Mouse (Mus musculus) C2C12 (cell line): Measurements from ENCODE around the gene Klk10.

Source experiments
- CEBPB ChIP-seq: IDR thresholded peaks from one replicate; pipeline ENCODE4 v1.6.1; 2011; ENCODE audit warnings: low read depth, mild to moderate bottlenecking, control low read depth, moderate library complexity
- CTCF ChIP-seq: IDR thresholded peaks from one replicate; pipeline ENCODE4 v1.5.1; 2011; ENCODE audit not compliant: control insufficient read depth, insufficient read depth, insufficient read length
- MAX ChIP-seq: IDR thresholded peaks from one replicate; pipeline ENCODE4 v1.6.1; 2011; ENCODE audit warnings: mild to moderate bottlenecking, control low read depth

DNA sequence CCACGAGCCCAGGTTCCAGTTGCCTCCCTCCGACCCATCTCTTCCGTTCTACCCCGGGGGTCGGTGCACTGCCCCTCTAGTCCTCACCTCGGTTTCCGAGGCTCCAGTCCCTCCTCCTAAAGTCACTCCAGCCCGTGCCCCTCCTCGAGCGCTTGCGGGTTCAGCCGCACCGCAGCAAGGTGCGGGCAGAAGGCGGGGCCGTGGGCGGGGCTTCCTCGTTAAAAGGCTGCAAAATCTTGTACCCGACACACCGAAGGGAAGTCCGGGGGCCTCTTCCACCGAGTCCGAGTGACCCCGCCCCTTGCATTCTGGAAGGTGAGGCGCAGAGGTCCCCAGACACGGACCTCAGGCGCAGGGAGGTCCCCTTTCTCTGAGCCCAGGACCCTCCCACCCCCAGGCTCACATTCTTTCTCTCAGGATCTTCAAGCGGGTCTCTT is 16.5 kb downstream of the Klk10 start, which contains the start of gene Klk8:
- TF ChIP-seq CTCF (no peak), CEBPB (no peak), MAX (no peak)
